ENCODE assay signal across 8 mouse cellular contexts in genomic region chr8:120490354-120491141, GRCm38 (mm10).
DNase-seq lines count a peak whose midpoint lies in the region; ATAC-seq and TF ChIP-seq lines count a peak whose summit lies in the region.

No protein-coding gene starts in this region.

- 22% methylated on average over 12 of the region's 12 CpGs for WGBS in hindbrain, postnatal 0 days
- WGBS in lung, embryonic 15.5 days: 38% methylated on average over 12 of the region's 12 CpGs

- intact Hi-C loops in left cerebral cortex, postnatal 4 days (cut with DNase I): no loop called here

- H3K4me1 ChIP-seq in hindbrain, postnatal 0 days (ENCODE audit: insufficient read depth, low read length): peaks cover 53% of the 10 kb centered on the region
- peaks cover 80% of the 10 kb centered on the region for H3K4me1 ChIP-seq in lung, embryonic 15.5 days

- peak overlapping the region; percentile 100 for H3K27ac ChIP-seq in layer of hippocampus, adult 2 months
- H3K27ac ChIP-seq in hindbrain, postnatal 0 days: peak overlapping the region; percentile 99; the same call in 1 of the 2 replicates
- H3K27ac ChIP-seq in lung, embryonic 15.5 days: peak overlapping the region; percentile 95

- TF ChIP-seq CTCF in layer of hippocampus, adult 2 months (conservative IDR thresholded peaks at IDR 0.05): no peak
- TF ChIP-seq CTCF in hindbrain, postnatal 0 days (IDR thresholded peaks at IDR 0.05; ENCODE audit: low read depth): no peak

- H3K9ac ChIP-seq in hindbrain, postnatal 0 days (replicated peaks; ENCODE audit: low read length): peak overlapping the region; percentile 89
- H3K9ac ChIP-seq in lung, embryonic 15.5 days: peak overlapping the region; percentile 81

- H3K4me2 ChIP-seq in hindbrain, postnatal 0 days (ENCODE audit: low read depth, low read length): peak overlapping the region; percentile 97
- H3K4me2 ChIP-seq in lung, embryonic 15.5 days: peak overlapping the region; percentile 98

- no peaks in the 10 kb centered on the region for H3K9me3 ChIP-seq in hindbrain, postnatal 0 days (ENCODE audit: low read length)
- no peaks in the 10 kb centered on the region for H3K9me3 ChIP-seq in lung, embryonic 15.5 days

- H3K36me3 ChIP-seq in hindbrain, postnatal 0 days (ENCODE audit: insufficient read depth, low read length): no peaks in the 10 kb centered on the region
- H3K36me3 ChIP-seq in lung, embryonic 15.5 days: no peaks in the 10 kb centered on the region

- peak overlapping the region; percentile 67 for H3K4me3 ChIP-seq in layer of hippocampus, adult 2 months
- H3K4me3 ChIP-seq in hindbrain, postnatal 0 days (ENCODE audit: low read length): peak overlapping the region; percentile 92
- peak overlapping the region; percentile 79 for H3K4me3 ChIP-seq in lung, embryonic 15.5 days

- no peak for DNase-seq in layer of hippocampus, adult 2 months (ENCODE audit: low spot score in 2 of 2)
- DNase-seq in layer of hippocampus, adult 8-10 months (ENCODE audit: low spot score in 2 of 2): no peak
- peak; percentile 36 for DNase-seq in cerebellum, adult 8-10 months
- no peak for DNase-seq in hindbrain, postnatal 0 days (ENCODE audit: low spot score)
- peak; percentile 50 for DNase-seq in thymus, postnatal 4 days
- no peak for DNase-seq in left cerebral cortex, postnatal 4 days
- DNase-seq in adrenal gland, adult 18-20 months (ENCODE audit: low spot score in 2 of 2): no peak

- ATAC-seq in hindbrain, postnatal 0 days: no peak
- ATAC-seq in lung, embryonic 15.5 days (ENCODE audit: borderline replicate concordance, extremely low read depth, low FRiP score, low TSS enrichment): no peak

- H3K27me3 ChIP-seq in hindbrain, postnatal 0 days (ENCODE audit: insufficient read depth, low read length): no peaks in the 10 kb centered on the region
- no peaks in the 10 kb centered on the region for H3K27me3 ChIP-seq in lung, embryonic 15.5 days

Comparison
In these comparisons a context has a peak if more than half of its experiments do, and no peak if none do; other contexts are left out.
1. DNase-seq: peak in cerebellum, adult 8-10 months (single experiment) and thymus, postnatal 4 days (single experiment); none in layer of hippocampus, adult 2 months (0 of 2), layer of hippocampus, adult 8-10 months (0 of 2), hindbrain, postnatal 0 days (single experiment), left cerebral cortex, postnatal 4 days (single experiment) and adrenal gland, adult 18-20 months (0 of 2).
2. Peak in every context shown above with its lines, with median percentiles within 50 percentile points of each other: H3K27ac ChIP-seq and H3K4me3 ChIP-seq.